Mouse (Mus musculus) liver, embryonic 14.5 days (tissue): ENCODE results near the gene Ncam1. TPM values are rescaled to one million over a fixed set of nuclear protein-coding genes. Genes with fewer than 3 reads are reported as not detected.

Experiments used
- ATAC-seq: fragments of 200-750 bp; cut with Nextera tagmentation; 2 replicates; pipeline ENCODE4 v1.8.0; 2017; ENCODE audit warnings: moderate number of reproducible peaks, mild to moderate bottlenecking, moderate library complexity; ENCODE audit not compliant: insufficient read depth
- DNase-seq, 3 experiments: peaks; one replicate each; pipeline ENCODE4 v3.0.0-alpha.2; 2012 to 2013; ENCODE audit warnings: low read depth in 3 of 3, low spot score in 3 of 3
- H3K27ac ChIP-seq: fragments of 300-500 bp; sonication (generic); 2 replicates; pipeline ENCODE4 v1.5.1; 2014; ENCODE audit warnings: moderate library complexity, mild to moderate bottlenecking, control low read depth, inconsistent platforms
- H3K27me3 ChIP-seq: fragments of 300-500 bp; sonication (generic); 2 replicates; pipeline ENCODE4 v1.6.1; 2014; ENCODE audit warnings: mild to moderate bottlenecking, low read length, moderate library complexity; ENCODE audit not compliant: control insufficient read depth, insufficient read depth
- H3K36me3 ChIP-seq: fragments of 300-500 bp; sonication (generic); replicated peaks from 2 replicates; pipeline ENCODE4 v1.6.1; 2014; ENCODE audit warnings: low read depth; ENCODE audit not compliant: control insufficient read depth, insufficient read depth
- H3K4me1 ChIP-seq, 2 experiments: fragments of 200-500 bp in 1 of 2; fragments of 300-500 bp in 1 of 2; sonication (generic) in 1 of 2; replicated peaks; 2 replicates each; pipeline ENCODE4 v1.6.1; 2012 to 2014; ENCODE audit warnings: antibody characterized with exemption in 1 of 2, inconsistent platforms in 1 of 2, low read length in 1 of 2; ENCODE audit not compliant: control insufficient read depth in 2 of 2, insufficient read depth in 2 of 2
- H3K4me2 ChIP-seq: fragments of 300-500 bp; sonication (generic); 2 replicates; pipeline ENCODE4 v1.6.1; 2014; ENCODE audit warnings: low read depth, mild to moderate bottlenecking, control low read depth, moderate library complexity
- H3K4me3 ChIP-seq, 2 experiments: fragments of 200-500 bp in 1 of 2; fragments of 300-500 bp in 1 of 2; sonication (generic) in 1 of 2; 2 replicates each; pipeline ENCODE4 v1.5.1; 2012 to 2014; ENCODE audit warnings: low read depth in 2 of 2, low read length in 2 of 2, mild to moderate bottlenecking in 2 of 2, control low read depth in 1 of 2, inconsistent platforms in 1 of 2, moderate library complexity in 1 of 2; ENCODE audit not compliant: insufficient read depth in 1 of 2
- H3K9ac ChIP-seq: fragments of 300-500 bp; sonication (generic); replicated peaks from 2 replicates; pipeline ENCODE4 v1.6.1; 2014; ENCODE audit warnings: mild to moderate bottlenecking, control low read depth, moderate library complexity
- H3K9me3 ChIP-seq: fragments of 300-500 bp; sonication (generic); 2 replicates; pipeline ENCODE4 v1.6.1; 2016; ENCODE audit warnings: low read length, mixed read lengths; ENCODE audit not compliant: control insufficient read depth
- CTCF ChIP-seq: IDR thresholded peaks from 2 replicates; pipeline ENCODE4 v1.5.1; 2016; ENCODE audit warnings: antibody characterized with exemption, low read depth, control low read depth
- EP300 ChIP-seq: IDR thresholded peaks from 2 replicates; pipeline ENCODE4 v1.6.1; 2016; ENCODE audit warnings: antibody characterized with exemption, low read depth
- WGBS: fragments of 180-500 bp; shearing (Covaris S2); extraction: QIAGEN DNeasy Blood & Tissue Kit; methylation state at CpG from one replicate; pipeline ENCODE4 v1.1.7; 2014; ENCODE audit not compliant: insufficient replicate concordance; 5-methylcytosine and 5-hydroxymethylcytosine counted together
- polyA plus RNA-seq, 2 experiments: library from polyadenylated mRNA; depleted of rRNA in 1 of 2; stranded (reverse) in 1 of 2; unstranded in 1 of 2; fragments of >200 nt; fragmentation: Nextera tagmentation in 1 of 2; extraction: Ambion mirVana in 1 of 2; gene quantifications; 2 replicates each; pipeline versions ENCODE4 v1.2.1 to v1.2.3; 2012 to 2014

Gene Ncam1
- polyA plus RNA-seq, 2 experiments = 0.60 to 1.9 TPM

DNA sequence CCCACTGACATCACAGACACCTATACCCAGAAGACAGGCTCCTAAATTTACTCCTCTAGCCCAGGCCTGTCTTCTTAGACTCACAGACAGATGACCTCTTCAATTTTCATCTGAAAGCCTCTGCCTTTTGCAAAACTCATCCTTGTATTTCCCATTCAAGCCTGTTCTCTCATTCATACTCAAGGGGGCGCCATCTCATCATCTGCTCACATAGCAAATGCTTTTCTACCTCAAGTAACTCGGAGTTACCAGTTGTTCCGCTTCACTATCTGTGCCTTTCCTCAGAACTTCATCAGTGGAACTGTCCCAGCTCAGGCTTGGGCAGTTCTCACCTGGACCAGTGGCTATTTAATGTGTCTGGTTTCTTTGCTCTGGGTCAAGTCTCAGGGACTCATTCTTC is 181.5 kb downstream of the Ncam1 start:
- Histone ChIP-seq H3K9me3 (no peaks in the 10 kb centered on the region), H3K27me3 (no peaks in the 10 kb centered on the region), H3K4me3 (no peak overlapping the region), H3K9ac (no peak overlapping the region), H3K4me2 (no peak overlapping the region), H3K36me3 (no peaks in the 10 kb centered on the region), H3K27ac (no peak overlapping the region), H3K4me1 (no peaks in the 10 kb centered on the region)
- peak; percentile 30; the same call in 1 of the 2 replicates for TF ChIP-seq CTCF
- no peak for TF ChIP-seq EP300
- no peak for DNase-seq
- ATAC-seq = no peak
- WGBS = 13% methylated on average over 3 of the region's 3 CpGs

DNA sequence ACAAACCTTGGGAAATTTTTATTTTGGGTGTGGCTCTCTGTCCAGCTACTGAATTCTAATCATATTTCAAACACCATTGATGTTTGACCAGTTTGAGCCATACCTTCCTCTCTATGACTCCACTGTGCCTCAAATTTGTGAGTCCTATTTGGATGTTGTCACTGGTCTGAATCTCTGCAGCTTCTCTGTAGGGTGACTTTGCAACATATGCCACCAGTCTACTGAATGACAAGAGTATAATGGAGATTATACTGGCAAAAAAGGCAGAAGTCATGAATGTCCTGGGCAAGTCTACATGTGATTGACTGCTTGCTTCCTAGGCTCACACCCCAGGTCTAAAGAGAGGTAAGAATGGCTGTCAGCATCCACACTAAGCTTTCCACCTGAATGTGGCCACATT is 186.3 kb downstream of the Ncam1 start:
- DNase-seq (no peak), ATAC-seq (no peak)
- Histone ChIP-seq H3K27me3 (no peaks in the 10 kb centered on the region), H3K4me2 (no peak overlapping the region), H3K36me3 (no peaks in the 10 kb centered on the region), H3K4me1 (no peaks in the 10 kb centered on the region), H3K27ac (no peak overlapping the region), H3K9ac (no peak overlapping the region), H3K9me3 (no peaks in the 10 kb centered on the region), H3K4me3 (no peak overlapping the region)
- no peak for TF ChIP-seq CTCF
- no peak for TF ChIP-seq EP300

DNA sequence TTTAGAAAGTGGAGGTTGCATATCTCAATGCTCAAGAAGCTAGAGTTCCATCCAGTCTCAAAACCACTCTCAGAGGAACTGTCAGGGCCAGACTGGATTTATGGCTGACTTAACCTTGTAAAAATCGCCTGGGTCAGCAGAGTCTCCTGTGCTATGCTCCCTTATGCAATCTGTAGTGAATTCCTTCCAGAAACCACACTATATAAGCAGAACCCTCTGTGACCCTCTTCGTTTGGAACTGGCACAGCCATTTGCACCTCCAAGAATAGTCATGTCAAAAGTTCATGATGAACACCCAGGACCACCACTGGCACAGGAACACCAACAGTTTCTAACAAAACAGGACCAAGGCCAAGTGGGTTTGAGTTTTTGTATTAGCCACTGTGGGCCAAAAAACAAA is 190.5 kb downstream of the Ncam1 start:
- H3K9ac ChIP-seq = no peak overlapping the region
- H3K9me3 ChIP-seq = no peaks in the 10 kb centered on the region
- no peak overlapping the region for H3K4me2 ChIP-seq
- H3K36me3 ChIP-seq = no peaks in the 10 kb centered on the region
- H3K4me3 ChIP-seq = no peak overlapping the region
- WGBS = 20% methylated on average over 2 of the region's 2 CpGs
- TF ChIP-seq EP300 = no peak
- TF ChIP-seq CTCF = no peak
- no peaks in the 10 kb centered on the region for H3K27me3 ChIP-seq
- no peak overlapping the region for H3K27ac ChIP-seq
- DNase-seq = no peak
- no peaks in the 10 kb centered on the region for H3K4me1 ChIP-seq
- no peak for ATAC-seq

DNA sequence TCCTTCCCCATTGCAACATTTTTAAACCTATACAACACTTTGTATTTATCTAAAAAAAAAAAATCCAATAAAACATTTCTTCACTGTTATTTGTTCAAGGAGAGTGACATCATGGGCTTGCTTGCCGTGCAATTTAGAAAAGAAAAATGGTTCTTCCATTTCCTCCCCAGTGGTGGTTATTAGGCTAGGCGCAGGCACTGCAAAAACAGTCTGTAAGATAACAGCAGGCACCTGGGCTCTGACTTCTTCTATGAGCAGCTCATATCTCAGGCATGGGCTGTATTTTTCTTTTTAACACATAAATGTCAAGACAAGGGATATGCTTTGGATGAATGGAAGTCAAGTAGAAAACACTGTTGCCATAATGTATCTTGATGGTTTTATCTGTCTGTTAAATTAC is 192.0 kb downstream of the Ncam1 start:
- no peaks in the 10 kb centered on the region for H3K27me3 ChIP-seq
- no peak overlapping the region for H3K4me2 ChIP-seq
- no peak for DNase-seq
- WGBS = 38% methylated on average over 2 of the region's 2 CpGs
- H3K27ac ChIP-seq = no peak overlapping the region
- H3K9ac ChIP-seq = no peak overlapping the region
- TF ChIP-seq EP300 = no peak
- TF ChIP-seq CTCF = no peak
- ATAC-seq = no peak
- no peaks in the 10 kb centered on the region for H3K4me1 ChIP-seq
- H3K36me3 ChIP-seq = no peaks in the 10 kb centered on the region
- H3K9me3 ChIP-seq = no peaks in the 10 kb centered on the region
- no peak overlapping the region for H3K4me3 ChIP-seq

DNA sequence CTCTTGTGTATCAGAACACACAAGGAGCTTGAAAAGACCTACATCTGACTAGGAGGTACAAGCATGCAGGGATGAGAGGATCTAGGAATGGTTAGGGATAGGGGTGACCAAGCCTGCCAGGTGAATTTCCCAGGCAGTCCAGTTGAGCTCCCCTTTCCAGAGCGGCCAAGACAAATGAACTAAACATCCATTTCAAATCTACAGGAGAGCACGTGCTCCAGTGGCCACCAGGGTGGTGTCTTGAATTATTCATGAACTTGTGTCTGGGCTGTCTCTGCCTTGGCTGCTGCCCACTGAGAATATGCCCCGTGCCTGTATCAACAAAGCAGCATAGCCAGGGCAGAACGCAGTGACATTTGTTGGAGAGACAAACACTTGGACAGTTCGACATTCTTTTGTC is 192.4 kb downstream of the Ncam1 start:
- Histone ChIP-seq H3K4me2 (no peak overlapping the region), H3K27ac (no peak overlapping the region), H3K9ac (no peak overlapping the region), H3K27me3 (no peaks in the 10 kb centered on the region), H3K9me3 (no peaks in the 10 kb centered on the region), H3K4me1 (no peaks in the 10 kb centered on the region), H3K4me3 (no peak overlapping the region), H3K36me3 (no peaks in the 10 kb centered on the region)
- no peak for TF ChIP-seq EP300
- TF ChIP-seq CTCF = no peak
- DNase-seq (no peak), ATAC-seq (no peak)
- 43% methylated on average over 5 of the region's 5 CpGs for WGBS
